Mouse (Mus musculus) thymus, adult 2 months (tissue): Measurements from ENCODE around the gene Cfap157.

ENCODE experiments used
- CTCF ChIP-seq: fragments of 200-500 bp; IDR thresholded peaks from 2 replicates; pipeline ENCODE4 v1.5.1; 2012; ENCODE audit warnings: mild to moderate bottlenecking, control low read depth, low read length, moderate library complexity, borderline replicate concordance; ENCODE audit not compliant: control insufficient read depth, poor library complexity, insufficient read depth; ENCODE audit errors: extremely low read depth
- POLR2A ChIP-seq: fragments of 200-500 bp; IDR thresholded peaks from 2 replicates; pipeline ENCODE4 v1.6.1; 2012; ENCODE audit warnings: mild to moderate bottlenecking, low read length, control low read depth, moderate library complexity; ENCODE audit not compliant: control insufficient read depth, poor library complexity, insufficient read depth; ENCODE audit errors: extremely low read depth

DNA sequence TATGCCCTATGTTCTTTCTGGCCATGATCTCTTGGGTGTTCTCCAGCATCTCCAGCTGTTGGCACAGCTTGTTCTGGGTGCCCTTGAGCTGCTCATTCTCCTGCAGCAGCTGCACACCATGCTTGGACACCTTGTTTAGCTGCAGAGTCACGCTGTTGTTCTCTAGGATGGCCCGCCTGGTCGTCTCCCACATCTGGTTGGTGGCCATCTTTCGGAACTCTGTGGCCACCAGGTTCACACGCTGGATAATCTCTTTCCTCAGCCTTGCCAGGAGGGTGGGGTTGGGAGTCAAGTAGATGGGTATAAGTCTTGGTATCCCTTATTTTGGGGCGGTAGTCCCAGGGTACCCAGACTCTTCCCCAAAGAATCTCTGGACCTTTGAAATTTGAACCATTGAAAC, 4.5 kb downstream of the Cfap157 start:
- no peak for TF ChIP-seq CTCF
- TF ChIP-seq POLR2A: no peak
